Mouse (Mus musculus) limb, embryonic 15.5 days (tissue): Measurements from ENCODE around the gene Mtmr14. TPM values are rescaled to one million over a fixed set of nuclear protein-coding genes. Genes with fewer than 3 reads are reported as not detected.

Source experiments
- ATAC-seq: fragments of 200-750 bp; cut with Nextera tagmentation; 2 replicates; pipeline ENCODE4 v1.8.0; 2017; ENCODE audit warnings: low read depth, moderate TSS enrichment; ENCODE audit not compliant: insufficient number of reproducible peaks, low FRiP score, low TSS enrichment
- H3K27ac ChIP-seq: fragments of 300-500 bp; sonication (generic); 2 replicates; pipeline ENCODE4 v1.5.1; 2015; ENCODE audit warnings: moderate library complexity, mild to moderate bottlenecking, inconsistent platforms
- H3K27me3 ChIP-seq: fragments of 300-500 bp; sonication (generic); 2 replicates; pipeline ENCODE4 v1.6.1; 2015; ENCODE audit warnings: inconsistent platforms
- H3K36me3 ChIP-seq: fragments of 300-500 bp; sonication (generic); 2 replicates; pipeline ENCODE4 v1.6.1; 2015; ENCODE audit warnings: inconsistent platforms
- H3K4me1 ChIP-seq: fragments of 300-500 bp; sonication (generic); 2 replicates; pipeline ENCODE4 v1.6.1; 2015; ENCODE audit warnings: inconsistent platforms
- H3K4me2 ChIP-seq: fragments of 300-500 bp; sonication (generic); 2 replicates; pipeline ENCODE4 v1.6.1; 2015; ENCODE audit warnings: mild to moderate bottlenecking, inconsistent platforms
- H3K4me3 ChIP-seq: fragments of 300-500 bp; sonication (generic); 2 replicates; pipeline ENCODE4 v1.5.1; 2015; ENCODE audit warnings: mild to moderate bottlenecking, inconsistent platforms
- H3K9ac ChIP-seq: fragments of 300-500 bp; sonication (generic); 2 replicates; pipeline ENCODE4 v1.6.1; 2015; ENCODE audit warnings: inconsistent platforms
- H3K9me3 ChIP-seq: fragments of 300-500 bp; sonication (generic); 2 replicates; pipeline ENCODE4 v1.6.1; 2016; ENCODE audit warnings: inconsistent platforms
- WGBS: fragments of 180-500 bp; shearing (Covaris S2); methylation state at CpG from one replicate; pipeline ENCODE4 v1.1.7; 2015; 5-methylcytosine and 5-hydroxymethylcytosine counted together
- polyA plus RNA-seq: library from polyadenylated mRNA; unstranded; fragments of >200 nt; fragmentation: Nextera tagmentation; extraction: Ambion mirVana; gene quantifications from 2 replicates; pipeline ENCODE4 v1.2.1, GENCODE M21; 2015

Gene Mtmr14
- polyA plus RNA-seq, result 29.1 and 29.7 TPM in 2 replicates

DNA sequence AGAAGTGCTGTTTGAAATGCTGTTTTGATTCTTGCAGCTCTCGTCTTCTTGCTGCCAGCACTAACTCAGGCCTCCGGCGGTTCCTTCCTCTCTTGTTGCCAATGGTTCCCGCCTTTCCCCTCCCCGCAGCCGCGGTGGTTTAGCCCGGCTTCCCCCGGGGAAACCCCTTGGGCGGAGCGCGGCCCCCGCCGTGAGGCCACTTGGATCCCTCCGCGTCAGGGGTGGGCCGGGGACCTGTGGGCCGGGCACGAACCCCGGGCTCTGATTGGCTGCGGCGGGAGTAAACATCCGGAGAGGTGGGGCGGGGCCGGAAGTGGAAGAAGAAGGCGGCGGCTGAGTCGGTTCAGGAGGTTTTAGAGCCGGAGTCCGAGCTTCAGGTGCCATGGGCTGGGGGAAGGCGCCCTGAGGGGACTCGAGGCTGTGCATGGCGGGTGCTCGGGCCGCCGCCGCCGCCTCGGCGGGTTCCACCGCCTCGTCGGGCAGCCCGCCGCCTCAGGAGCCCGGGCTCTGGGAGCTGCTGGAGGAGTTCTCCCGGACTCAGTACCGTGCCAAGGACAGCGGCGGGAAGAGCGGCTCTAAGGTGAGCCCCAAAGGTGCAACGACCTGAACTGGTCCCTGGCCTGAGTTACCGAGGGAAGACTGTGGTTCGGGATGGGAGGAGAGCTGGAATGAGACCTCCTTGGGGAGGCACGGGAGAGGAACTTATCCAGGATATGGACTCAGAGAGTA, at the start of gene Mtmr14:
Gene Mtmr14 (plus strand): TSS at position 302 of the 729 bp plus-strand sequence.
- WGBS, result under 1% methylated on average over 53 of the region's 55 CpGs

DNA sequence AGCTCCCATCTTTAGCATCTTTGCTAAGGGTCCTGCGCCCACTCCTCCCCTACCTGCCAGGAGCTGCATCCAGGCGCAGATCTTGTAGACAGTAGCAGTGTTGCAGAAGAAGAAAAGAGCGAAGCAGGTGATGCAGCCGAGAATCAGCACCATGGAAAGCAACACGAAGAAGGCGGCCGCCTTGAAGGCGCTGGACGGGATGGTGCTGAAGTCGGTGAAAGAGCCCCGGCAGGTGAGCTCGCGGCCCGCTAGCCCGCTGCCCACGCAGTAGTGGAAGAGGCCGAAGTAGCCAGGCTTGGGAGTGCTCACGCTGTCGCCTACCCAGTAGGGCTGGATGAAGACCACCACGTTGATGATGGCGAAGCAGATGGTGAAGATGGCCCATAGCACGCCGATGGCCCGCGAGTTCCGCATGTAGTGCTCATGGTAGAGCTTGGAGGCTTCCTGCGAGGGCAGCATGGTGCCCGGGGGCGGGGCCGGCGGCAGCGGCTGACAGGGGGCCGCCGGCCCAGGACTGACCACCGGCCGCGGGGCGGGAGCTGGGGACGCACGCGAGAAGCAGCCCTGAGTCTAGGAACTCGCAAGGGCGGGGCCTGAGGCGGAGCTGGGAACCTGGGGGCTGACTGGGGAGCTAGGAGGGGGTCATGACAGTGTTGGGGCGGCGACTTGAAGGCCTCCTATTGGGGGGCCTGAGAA, 43.7 kb upstream of the Mtmr14 start:
- H3K9me3 ChIP-seq, result no peaks in the 10 kb centered on the region
- peaks cover 54% of the 10 kb centered on the region for H3K27me3 ChIP-seq
- H3K4me3 ChIP-seq, result peak overlapping the region; percentile 4; the same call in 1 of the 2 replicates
- H3K27ac ChIP-seq, result no peak overlapping the region
- H3K36me3 ChIP-seq, result no peaks in the 10 kb centered on the region
- no peak for ATAC-seq
- H3K9ac ChIP-seq, result no peak overlapping the region
- H3K4me1 ChIP-seq, result peaks cover 14% of the 10 kb centered on the region
- peak overlapping the region; percentile 33 for H3K4me2 ChIP-seq
- WGBS, result 4% methylated on average over 46 of the region's 46 CpGs

More for the DNA sequence above, at the start of gene Mtmr14:
- no peaks in the 10 kb centered on the region for H3K9me3 ChIP-seq
- ATAC-seq, result peak; percentile 96
- H3K4me1 ChIP-seq, result peaks cover 12% of the 10 kb centered on the region
- peak within 1 kb of the TSS; percentile 87 for H3K4me2 ChIP-seq
- peak within 1 kb of the TSS; percentile 65 for H3K27ac ChIP-seq
- peak within 1 kb of the TSS; percentile 71 for H3K9ac ChIP-seq
- no peaks in the 10 kb centered on the region for H3K27me3 ChIP-seq
- peaks cover 17% of the 10 kb centered on the region for H3K36me3 ChIP-seq
- peak within 1 kb of the TSS; percentile 84 for H3K4me3 ChIP-seq

DNA sequence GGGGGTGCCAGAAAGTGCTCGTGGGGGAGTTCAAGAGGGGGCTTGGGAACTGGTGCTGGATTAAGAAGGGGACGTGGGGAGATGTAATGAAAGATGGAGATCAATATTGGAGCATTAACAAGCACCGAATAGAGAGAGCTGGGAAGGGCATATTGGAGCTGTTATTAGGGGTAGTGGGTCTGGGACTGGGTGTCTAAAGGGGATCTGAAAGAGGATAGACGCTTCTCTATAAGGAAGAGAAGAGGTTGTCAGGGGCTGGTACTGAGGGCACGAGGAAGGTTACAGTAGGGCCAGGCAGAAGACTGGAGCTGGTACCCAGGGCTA, 43.2 kb upstream of the Mtmr14 start:
- no peak overlapping the region for H3K9ac ChIP-seq
- peak overlapping the region; percentile 44; the same call in 1 of the 2 replicates for H3K4me3 ChIP-seq
- ATAC-seq, result no peak; the same call in 1 of the 2 replicates
- no peaks in the 10 kb centered on the region for H3K36me3 ChIP-seq
- H3K4me2 ChIP-seq, result peak overlapping the region; percentile 70
- no peak overlapping the region for H3K27ac ChIP-seq
- WGBS, result 5% methylated on average over 5 of the region's 5 CpGs
- peaks cover 54% of the 10 kb centered on the region for H3K27me3 ChIP-seq
- no peaks in the 10 kb centered on the region for H3K9me3 ChIP-seq
- H3K4me1 ChIP-seq, result peaks cover 14% of the 10 kb centered on the region

DNA sequence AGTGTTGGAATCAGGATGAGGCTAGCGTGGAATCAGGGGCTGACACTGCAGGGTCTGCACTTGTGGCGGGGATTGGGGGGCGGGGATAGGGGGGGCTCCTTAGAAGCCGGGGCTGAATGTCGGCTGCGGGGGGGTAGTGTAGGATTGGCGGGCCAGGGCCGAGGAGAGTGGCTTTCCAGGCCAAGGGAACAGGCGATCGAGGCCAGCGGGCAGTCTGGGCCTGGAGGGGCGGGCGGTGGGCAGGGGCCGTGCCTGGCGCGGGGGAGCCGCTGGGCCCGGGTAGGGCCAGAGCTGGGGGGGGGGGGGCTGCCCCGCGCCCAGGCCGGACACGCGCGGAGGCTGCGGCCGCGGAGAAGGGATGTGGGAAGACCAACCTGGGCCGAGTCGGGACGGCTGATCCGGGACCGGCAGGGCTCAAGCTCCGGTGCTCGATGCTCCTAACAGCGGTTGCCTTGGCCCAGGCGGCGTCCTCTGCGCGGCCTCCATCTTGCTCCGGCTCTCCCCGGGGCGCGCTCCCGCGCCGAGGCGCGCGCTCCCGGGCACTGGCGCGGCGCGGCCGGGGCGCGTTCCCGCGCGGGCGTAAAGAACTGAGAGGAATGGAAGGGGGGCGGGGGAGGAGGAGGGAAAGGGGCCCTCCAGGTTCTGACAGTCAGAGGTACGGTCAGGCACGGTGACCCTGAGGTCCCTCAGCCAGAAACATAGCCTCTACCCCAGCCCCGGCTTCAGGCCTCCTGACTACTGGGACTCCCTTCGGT, 42.6 kb upstream of the Mtmr14 start, which contains the start of gene Lhfpl4:
Gene Lhfpl4 (minus strand): TSS at position 544 of the 755 bp plus-strand sequence.
- H3K36me3 ChIP-seq, result no peaks in the 10 kb centered on the region
- peak within 1 kb of the TSS; percentile 44 for H3K4me3 ChIP-seq
- ATAC-seq, result no peak; the same call in 1 of the 2 replicates
- no peak within 1 kb of the TSS for H3K9ac ChIP-seq
- 2% methylated on average over 51 of the region's 66 CpGs for WGBS
- no peaks in the 10 kb centered on the region for H3K9me3 ChIP-seq
- peak within 1 kb of the TSS; percentile 70 for H3K4me2 ChIP-seq
- H3K27ac ChIP-seq, result no peak within 1 kb of the TSS
- H3K4me1 ChIP-seq, result peaks cover 14% of the 10 kb centered on the region
- peaks cover 54% of the 10 kb centered on the region for H3K27me3 ChIP-seq

DNA sequence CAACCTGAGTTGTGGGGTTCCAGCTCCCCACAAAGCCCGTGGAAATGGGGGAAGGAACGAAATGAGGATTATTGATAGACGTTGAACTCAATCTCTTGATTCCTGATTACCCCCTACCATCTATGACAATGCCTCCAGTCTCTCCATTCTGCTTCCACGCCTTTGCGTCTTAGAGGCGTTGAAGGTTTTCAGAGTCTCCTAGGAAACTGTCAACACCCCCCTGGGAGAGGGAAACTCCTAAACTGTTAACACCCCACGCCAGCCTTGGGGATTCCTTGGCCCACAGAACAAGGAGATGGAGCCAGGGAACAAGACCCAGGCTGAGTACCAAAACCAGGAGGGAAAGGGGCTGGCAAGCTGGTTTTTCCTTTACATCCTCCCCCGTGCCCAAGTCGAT, 42.0 kb upstream of the Mtmr14 start:
- ATAC-seq, result no peak
- 17% methylated on average over 9 of the region's 9 CpGs for WGBS
- Histone ChIP-seq H3K4me3 (peak overlapping the region; percentile 44), H3K36me3 (no peaks in the 10 kb centered on the region), H3K9ac (no peak overlapping the region), H3K27me3 (peaks cover 54% of the 10 kb centered on the region), H3K4me2 (peak overlapping the region; percentile 70; the same call in 1 of the 2 replicates), H3K4me1 (peaks cover 14% of the 10 kb centered on the region), H3K9me3 (no peaks in the 10 kb centered on the region), H3K27ac (no peak overlapping the region)

DNA sequence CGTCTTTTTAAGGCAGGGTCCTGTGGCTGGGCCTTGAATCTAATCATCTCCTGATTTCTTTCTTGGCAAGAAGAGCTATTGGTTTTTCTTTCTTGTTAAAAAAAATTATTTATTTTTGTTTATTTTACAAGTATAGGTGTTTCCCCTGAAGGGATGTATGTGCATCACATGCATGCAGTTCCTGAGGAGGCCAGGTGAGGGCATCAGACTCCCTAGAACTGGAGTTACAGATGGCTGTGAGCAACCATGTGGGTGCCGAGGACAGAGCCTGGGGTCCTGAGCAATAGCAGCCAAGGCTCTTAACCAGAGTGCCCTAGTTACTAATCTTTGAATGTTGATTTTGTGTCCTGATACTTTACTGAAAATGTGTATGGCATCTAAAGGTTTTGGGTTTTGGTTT, 21.4 kb upstream of the Mtmr14 start:
- H3K27me3 ChIP-seq, result no peaks in the 10 kb centered on the region
- no peak overlapping the region for H3K4me3 ChIP-seq
- H3K9ac ChIP-seq, result no peak overlapping the region
- no peak overlapping the region for H3K4me2 ChIP-seq
- H3K9me3 ChIP-seq, result no peaks in the 10 kb centered on the region
- 59% methylated on average over 2 of the region's 2 CpGs for WGBS
- H3K27ac ChIP-seq, result no peak overlapping the region
- no peaks in the 10 kb centered on the region for H3K36me3 ChIP-seq
- ATAC-seq, result no peak
- no peaks in the 10 kb centered on the region for H3K4me1 ChIP-seq

DNA sequence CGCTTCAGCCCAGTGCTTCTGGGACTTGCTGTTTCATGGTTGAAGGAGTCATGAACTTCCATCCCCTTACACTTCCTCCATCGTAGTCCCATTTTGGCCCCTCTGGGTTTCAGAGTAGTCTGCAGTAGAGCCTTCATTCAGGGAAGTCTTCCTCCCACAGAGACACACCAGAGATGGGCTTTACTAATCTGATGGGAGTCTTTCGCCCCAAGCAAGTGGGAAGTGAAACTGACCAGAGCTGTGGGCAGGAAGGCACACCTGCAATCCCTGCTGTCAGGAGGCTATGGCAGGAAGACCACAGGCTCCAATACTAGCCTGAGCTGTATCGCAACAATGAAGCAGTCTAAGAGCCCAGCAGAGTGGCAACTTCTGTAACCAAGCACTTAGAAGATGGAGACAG, 11.8 kb upstream of the Mtmr14 start:
- Histone ChIP-seq H3K4me2 (no peak overlapping the region), H3K9ac (no peak overlapping the region)

DNA sequence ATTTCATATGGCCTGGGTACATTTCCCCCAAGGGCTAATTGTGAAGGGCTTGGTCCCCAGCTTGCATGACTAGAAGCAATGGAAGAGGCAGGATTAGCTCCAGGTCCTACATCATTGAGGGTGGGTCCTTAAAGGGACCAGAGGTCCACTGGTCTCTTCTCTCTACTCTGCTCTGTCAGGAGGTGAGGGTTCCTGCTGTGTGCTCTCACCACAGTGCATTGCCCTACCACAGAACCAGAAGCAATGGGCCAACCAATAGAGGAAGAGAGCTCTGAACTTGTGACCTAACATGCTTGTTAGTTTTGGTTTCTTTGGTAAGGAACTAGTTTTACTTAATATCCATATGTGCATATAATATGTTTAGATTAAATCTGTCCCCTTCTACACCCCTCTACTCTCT, 10.9 kb upstream of the Mtmr14 start:
- no peaks in the 10 kb centered on the region for H3K4me1 ChIP-seq
- no peak for ATAC-seq
- H3K4me3 ChIP-seq, result no peak overlapping the region

More for the DNA sequence above, 11.8 kb upstream of the Mtmr14 start:
- Histone ChIP-seq H3K4me1 (no peaks in the 10 kb centered on the region), H3K27me3 (no peaks in the 10 kb centered on the region), H3K9me3 (no peaks in the 10 kb centered on the region), H3K36me3 (no peaks in the 10 kb centered on the region), H3K4me3 (no peak overlapping the region), H3K27ac (no peak overlapping the region)
- no peak for ATAC-seq
- WGBS, result 79% methylated on average over 4 of the region's 4 CpGs

DNA sequence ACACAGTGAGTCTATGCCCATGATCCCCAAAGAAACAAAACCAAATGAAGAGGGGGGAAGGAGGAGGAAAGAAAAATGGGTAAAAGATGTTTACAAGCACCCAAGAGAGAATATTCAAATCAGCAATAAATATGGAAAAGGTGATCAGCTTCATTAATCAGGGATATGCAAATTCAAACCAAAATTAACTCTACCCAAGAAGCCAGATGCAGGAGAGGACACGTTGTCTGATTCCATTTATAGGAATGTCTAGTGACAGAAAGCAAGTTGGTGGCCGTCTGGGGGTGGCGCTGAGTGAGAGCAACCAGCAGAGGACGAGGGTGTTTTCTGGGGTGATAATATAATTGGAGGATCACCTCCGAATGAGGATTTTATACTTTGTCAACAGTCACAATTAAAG, 2.5 kb upstream of the Mtmr14 start:
- Histone ChIP-seq H3K27me3 (no peaks in the 10 kb centered on the region), H3K9ac (no peak overlapping the region), H3K4me2 (no peak overlapping the region), H3K4me1 (peaks cover 12% of the 10 kb centered on the region), H3K4me3 (no peak overlapping the region), H3K27ac (no peak overlapping the region), H3K36me3 (peaks cover under 1% of the 10 kb centered on the region; the same call in 1 of the 2 replicates), H3K9me3 (no peaks in the 10 kb centered on the region)
- WGBS, result 64% methylated on average over 5 of the region's 5 CpGs
- ATAC-seq, result no peak

More for the DNA sequence above, 10.9 kb upstream of the Mtmr14 start:
- Histone ChIP-seq H3K9ac (no peak overlapping the region), H3K4me2 (no peak overlapping the region), H3K36me3 (no peaks in the 10 kb centered on the region), H3K27me3 (no peaks in the 10 kb centered on the region), H3K9me3 (no peaks in the 10 kb centered on the region), H3K27ac (no peak overlapping the region)

DNA sequence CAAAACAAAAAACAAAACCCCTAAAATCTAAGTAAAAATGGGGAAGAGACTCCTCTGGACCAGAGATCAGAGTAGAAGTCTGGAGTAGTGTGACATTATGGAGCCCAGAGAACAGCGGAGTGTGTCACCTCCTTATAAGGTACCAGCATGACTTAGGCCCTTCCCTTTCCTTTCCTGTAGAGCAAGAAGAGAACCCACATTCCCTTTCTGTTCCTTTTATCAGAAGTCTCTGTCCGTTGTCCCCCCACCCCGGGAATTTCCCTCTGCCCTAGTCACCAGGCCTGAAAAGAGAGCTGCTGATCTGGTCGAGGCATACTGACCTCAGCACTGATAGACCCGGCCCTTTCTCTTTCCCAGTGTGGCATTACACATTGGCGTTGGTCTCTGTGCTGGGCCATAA, 799 bp downstream of the Mtmr14 start:
- Histone ChIP-seq H3K4me2 (peak overlapping the region; percentile 87), H3K4me3 (peak overlapping the region; percentile 84), H3K36me3 (peaks cover 25% of the 10 kb centered on the region), H3K27ac (no peak overlapping the region), H3K27me3 (no peaks in the 10 kb centered on the region), H3K4me1 (peaks cover 12% of the 10 kb centered on the region), H3K9me3 (no peaks in the 10 kb centered on the region), H3K9ac (no peak overlapping the region)
- WGBS, result 32% methylated on average over 6 of the region's 6 CpGs
- no peak for ATAC-seq

DNA sequence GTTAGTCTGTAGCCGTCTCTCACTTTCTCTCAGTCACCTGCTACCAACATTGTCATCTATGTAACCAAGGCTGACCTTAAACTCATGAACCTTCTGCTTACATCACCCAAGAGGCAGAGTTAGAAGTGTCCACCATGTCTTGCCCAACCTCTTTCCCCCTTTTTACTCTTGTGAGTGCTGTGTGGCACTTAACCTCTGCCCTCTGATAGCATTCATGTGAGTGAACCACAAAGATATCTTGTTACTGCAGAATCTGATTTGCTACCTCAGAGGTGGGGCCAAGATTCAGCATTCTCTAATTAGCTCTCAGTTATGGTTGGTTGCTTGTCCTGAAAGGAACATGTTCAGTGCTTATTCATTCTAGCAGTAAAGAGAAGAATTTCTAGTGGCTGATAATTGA, 5.1 kb downstream of the Mtmr14 start:
- no peaks in the 10 kb centered on the region for H3K9me3 ChIP-seq
- H3K4me2 ChIP-seq, result no peak overlapping the region
- H3K36me3 ChIP-seq, result peaks cover 42% of the 10 kb centered on the region
- H3K27ac ChIP-seq, result no peak overlapping the region
- H3K4me1 ChIP-seq, result peaks cover 12% of the 10 kb centered on the region
- no peak overlapping the region for H3K9ac ChIP-seq
- H3K27me3 ChIP-seq, result no peaks in the 10 kb centered on the region
- WGBS, result 95% methylated on average over 1 of the region's 1 CpGs
- no peak for ATAC-seq
- no peak overlapping the region for H3K4me3 ChIP-seq

DNA sequence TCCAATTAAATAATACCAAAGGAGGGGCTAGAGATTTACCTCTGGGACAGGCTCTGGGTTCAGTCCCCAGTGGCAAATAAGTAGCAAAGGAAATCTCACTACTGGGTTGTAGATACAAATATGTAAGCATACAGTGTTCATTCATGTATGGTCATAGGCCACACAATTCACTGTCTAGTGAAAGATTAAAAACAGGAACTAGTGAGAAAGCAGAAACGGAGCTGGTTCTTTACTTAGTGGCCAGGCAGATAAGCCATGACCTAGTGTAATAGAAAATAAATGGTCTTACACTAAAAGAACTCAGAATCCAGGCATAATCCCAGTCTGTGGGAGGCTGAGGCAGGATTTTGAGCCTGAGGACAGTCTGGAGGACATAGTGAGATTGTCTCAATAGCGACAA, 7.9 kb downstream of the Mtmr14 start:
- no peak overlapping the region for H3K4me2 ChIP-seq
- H3K27me3 ChIP-seq, result no peaks in the 10 kb centered on the region
- peaks cover 62% of the 10 kb centered on the region for H3K36me3 ChIP-seq
- WGBS, result 93% methylated on average over 2 of the region's 2 CpGs
- H3K27ac ChIP-seq, result no peak overlapping the region
- ATAC-seq, result no peak
- H3K9me3 ChIP-seq, result no peaks in the 10 kb centered on the region
- H3K9ac ChIP-seq, result no peak overlapping the region
- H3K4me1 ChIP-seq, result no peaks in the 10 kb centered on the region
- H3K4me3 ChIP-seq, result no peak overlapping the region
